Mouse (Mus musculus) spleen, postnatal 14 days (tissue): Measurements from ENCODE around the gene Tanc2.

Source experiments
- DNase-seq, 2 experiments: peaks; one replicate each; pipeline ENCODE4 v3.0.0; 2021 to 2022; ENCODE audit warnings: low spot score in 2 of 2

Tanc2 gene

DNA sequence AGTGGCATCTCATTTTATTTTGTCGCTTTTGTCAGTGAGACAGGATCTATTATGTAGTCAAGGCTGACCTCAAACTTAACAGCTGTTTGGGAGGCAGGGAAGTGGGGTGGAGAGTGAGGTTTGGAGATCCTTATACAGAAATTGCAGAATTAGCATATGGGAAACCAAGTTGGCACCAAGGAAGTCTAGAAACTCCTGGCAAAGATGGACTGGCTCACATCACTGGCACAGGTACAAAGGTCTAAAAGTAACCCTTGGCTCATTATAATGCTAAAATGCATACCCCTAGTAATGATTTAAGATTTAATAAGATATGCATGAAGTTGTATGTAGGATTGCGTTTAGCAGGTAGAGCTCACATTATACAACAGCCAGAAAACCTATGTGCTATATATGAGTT, 58.2 kb downstream of the Tanc2 start:
- DNase-seq = no peak

DNA sequence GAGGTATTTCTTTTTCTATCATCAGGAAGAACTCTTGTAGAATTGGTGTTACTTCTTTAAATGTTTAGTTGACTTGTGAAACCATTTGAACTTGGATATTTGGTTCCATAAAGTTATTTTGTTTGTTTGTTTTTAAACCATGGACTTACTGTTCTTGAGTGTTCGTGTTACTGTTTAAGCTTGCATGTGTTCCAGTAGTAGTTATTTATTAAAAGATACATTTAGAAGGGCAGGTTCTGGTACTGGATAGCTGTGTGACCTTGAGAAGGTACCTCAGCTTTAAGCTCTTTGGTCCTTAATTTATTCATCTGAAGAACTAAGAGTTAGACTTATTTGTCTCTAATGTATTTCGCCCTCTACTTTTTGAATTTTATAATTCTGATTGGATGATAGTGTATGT, 64.8 kb downstream of the Tanc2 start:
- DNase-seq = no peak

DNA sequence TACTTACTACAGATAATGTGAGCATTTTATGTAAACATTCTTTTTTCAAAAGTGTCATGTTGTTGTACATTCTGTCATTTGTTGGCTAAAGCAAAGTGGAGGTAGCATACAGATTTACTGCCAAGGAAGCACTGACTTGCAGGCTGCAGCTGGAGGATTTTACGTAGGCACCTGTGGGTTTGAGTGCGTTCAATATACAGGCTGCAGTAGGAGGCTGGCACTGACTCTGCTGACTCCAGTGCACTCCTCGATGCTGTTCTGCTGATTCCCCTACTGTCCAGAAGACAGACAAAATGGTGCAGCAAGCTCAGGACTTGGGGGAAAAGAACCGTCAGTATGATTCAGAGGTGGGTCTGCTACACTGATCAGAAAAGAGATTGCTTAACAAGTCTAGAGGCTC, 65.5 kb downstream of the Tanc2 start:
- DNase-seq = no peak

GRCm38 (mm10) chr11:105667879-105668278, 78.1 kb downstream of the Tanc2 start:
- DNase-seq = no peak

GRCm38 (mm10) chr11:105678996-105679395, 89.2 kb downstream of the Tanc2 start:
- no peak for DNase-seq

DNA sequence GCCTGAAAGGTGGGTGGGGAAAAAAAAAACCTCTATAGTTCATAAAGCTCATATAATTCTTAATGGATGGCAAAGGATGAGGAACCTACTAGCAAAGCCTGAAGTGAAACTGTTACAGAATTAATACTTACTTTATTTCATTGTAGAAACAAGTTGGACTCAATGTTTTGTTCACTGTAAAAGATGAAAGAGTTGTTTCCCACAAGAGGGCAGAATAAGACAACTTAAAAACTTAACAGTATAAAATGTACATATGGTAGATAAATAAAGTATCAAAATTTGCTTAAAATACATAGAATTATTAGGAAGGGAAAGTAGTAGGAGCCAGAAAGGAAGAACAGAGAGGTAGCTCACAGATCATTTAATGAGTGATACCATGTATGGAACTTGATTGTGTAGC, 95.0 kb downstream of the Tanc2 start:
- no peak for DNase-seq

GRCm38 (mm10) chr11:105700528-105700927, 110.7 kb downstream of the Tanc2 start:
- DNase-seq = no peak

GRCm38 (mm10) chr11:105719660-105720059, 129.9 kb downstream of the Tanc2 start:
- no peak for DNase-seq

- DNase-seq = no peak
These were observed 141.8 kb downstream of the Tanc2 start for GRCm38 (mm10) chr11:105731541-105731940.

GRCm38 (mm10) chr11:105731989-105732531, 142.3 kb downstream of the Tanc2 start:
- no peak for DNase-seq

DNA sequence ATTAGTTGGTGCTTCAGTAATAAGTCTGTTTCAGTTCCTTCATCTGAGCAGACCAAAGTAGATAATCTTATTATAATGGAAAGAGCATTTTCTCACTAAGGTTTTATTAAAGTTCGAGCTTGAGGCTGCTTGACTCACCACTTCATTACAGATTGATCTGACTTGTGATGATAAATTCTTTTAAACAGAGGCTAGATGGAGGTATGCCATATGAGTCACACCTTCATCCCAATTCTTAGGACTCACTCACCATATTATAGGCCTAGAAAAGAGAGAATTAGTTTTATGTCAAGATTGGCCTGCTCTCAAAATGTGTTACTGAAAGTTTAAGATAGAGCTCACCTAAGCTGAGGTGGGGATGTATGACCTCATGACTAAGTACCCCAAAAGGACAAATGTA, 153.4 kb downstream of the Tanc2 start:
- DNase-seq = no peak

DNA sequence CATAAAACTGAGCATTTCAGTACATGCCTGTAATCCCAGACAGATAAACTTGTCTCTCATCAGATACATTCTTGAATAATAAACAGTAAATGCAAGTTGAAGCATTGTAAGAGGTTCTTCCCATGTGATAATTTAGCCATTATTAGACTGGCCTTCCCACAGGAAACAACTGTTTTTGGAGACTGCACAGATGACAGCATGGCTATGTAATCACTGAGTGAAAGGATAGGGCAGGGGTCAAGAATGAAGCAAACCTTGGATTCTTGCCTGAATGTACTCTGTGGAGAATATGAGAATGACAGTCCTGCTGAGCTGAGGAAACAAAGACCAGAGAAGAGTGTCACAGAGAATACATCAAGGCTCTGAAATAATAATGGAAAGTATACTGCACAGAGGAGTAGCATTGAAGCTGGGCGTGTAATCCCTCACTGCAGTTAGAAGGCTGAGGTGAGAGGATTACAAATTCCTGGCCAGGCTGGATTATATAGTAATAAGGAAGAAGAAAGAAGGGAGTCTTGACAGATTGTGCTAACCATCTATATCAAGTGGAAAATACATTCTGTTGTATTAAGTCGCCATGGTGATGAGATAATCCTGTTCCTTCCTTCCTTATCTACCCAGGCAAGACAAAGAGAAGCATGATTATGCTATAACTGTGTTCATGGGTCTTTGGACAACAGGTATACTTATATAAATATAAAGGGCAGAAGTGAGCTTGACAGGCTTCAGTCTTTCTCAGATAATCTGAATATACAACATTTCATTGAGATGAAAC, 159.7 kb downstream of the Tanc2 start:
- no peak for DNase-seq

DNA sequence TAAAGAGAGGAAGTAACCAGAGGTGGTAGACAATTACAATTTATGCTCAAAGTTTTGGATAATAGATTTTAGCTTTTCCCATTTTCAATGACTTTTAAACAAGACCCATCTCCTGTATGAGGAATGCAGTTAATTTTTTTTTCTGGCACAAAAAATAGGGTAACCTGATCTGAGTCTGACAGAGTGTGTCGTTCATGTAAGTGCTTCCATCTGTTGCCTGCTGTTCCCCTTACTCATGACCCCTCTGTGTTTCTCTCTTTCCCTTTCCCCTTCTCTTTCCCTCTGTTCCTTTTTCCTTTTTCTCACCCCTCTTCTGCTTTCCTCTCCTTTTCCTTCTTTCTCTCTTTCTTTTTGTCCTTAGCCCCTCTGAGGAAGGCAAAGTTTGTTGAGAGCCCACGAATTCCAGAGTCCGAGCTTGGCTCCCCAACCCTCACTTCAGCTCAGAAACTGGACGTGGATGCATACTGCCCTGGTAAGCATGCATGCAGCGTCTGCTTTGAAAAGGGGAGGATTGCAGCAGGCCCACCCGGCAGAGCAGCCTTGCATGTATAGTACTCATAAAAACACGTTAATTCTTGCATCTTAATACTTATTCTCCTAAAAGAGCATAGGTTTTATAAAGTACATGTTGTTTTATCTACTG, 168.9 kb downstream of the Tanc2 start:
- DNase-seq = no peak

DNA sequence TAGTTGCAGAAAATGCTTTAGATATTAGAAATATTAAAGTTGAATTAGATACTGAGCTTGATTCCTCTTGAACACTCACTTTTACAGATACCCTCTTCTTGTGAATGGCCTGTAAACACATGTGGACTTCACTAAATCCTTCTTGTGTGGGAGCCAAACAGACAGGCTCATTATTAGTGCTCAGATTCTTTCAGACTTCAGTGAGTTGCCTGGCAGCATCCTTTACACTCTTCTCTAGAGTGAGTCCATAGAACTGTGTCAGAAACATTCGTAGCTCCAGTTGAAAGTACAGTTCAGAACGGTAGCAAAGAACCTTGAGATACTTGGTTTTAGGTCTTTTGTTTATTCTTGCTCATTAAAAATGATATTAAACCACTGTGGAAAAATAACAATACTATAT, 169.6 kb downstream of the Tanc2 start:
- no peak for DNase-seq

DNA sequence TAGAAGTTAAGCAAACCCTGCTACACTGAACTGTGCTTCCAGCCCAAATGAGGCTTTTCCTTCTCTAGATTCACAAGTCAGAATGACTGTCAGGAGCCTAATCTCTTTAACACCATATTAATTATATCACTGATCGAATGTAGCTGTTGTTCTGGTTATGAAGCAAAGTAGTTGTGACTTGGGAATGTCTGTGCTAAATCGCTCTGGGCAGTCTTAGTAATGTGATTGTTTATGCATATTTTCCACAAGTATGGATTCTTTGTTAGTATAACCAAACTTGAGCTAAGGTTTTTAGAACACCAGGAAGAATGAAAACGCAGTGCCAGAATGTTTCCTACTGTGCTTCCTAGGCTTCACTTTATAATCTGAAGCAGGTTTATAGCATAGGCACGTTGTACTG, 170.6 kb downstream of the Tanc2 start:
- no peak for DNase-seq

DNA sequence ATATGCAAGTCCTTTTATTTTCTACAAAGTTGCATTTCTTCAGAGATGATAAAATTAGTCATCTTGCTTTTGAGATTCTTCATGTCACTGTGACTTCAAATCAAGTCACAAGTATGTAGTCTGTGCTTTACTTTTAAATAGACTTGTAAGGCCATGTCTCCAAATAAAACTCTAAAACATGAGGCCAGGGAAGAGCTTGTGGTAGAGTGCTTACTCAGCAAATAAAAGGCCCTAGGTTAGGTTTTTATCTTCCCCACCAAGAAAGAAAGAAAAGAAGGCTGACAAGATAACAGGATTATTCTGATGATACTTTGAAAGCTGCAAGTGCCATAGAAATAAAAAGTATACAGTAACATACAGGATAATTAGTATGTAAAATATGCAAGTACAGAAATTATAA, 188.0 kb downstream of the Tanc2 start:
- DNase-seq = no peak

DNA sequence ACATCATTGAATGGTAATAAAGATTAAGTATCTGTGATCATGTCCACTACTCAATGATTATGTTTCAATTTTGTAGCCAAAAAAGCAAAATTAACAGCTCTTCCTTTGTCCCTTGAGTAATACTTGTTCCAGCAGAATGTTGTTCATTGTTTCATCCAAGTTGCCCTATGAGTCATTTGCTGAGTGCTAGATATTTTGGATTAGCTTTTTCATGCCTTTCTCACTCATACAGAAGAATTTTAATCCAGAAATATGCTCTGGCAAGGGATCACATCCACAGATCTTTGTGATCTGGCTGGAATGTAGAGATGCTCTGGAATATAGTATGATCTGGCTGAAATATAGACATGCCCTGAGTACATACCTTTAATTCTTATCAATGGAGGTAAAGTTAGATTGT, 202.7 kb downstream of the Tanc2 start:
- DNase-seq = no peak

GRCm38 (mm10) chr11:105803686-105804085, 213.9 kb downstream of the Tanc2 start:
- no peak for DNase-seq

GRCm38 (mm10) chr11:105804776-105805175, 215.0 kb downstream of the Tanc2 start:
- no peak for DNase-seq

- DNase-seq = no peak
These were observed 217.3 kb downstream of the Tanc2 start for GRCm38 (mm10) chr11:105807103-105807502.

GRCm38 (mm10) chr11:105823246-105823645, 233.5 kb downstream of the Tanc2 start:
- no peak for DNase-seq

GRCm38 (mm10) chr11:105823759-105824158, 234.0 kb downstream of the Tanc2 start:
- DNase-seq = no peak

- DNase-seq = no peak
These were observed 238.4 kb downstream of the Tanc2 start for GRCm38 (mm10) chr11:105828175-105828574.
